Mouse (Mus musculus) liver, embryonic 14.5 days (tissue): ENCODE results near the gene Cox8b. TPM values are rescaled to one million over a fixed set of nuclear protein-coding genes. Genes with fewer than 3 reads are reported as not detected.

Experiments used
- ATAC-seq: fragments of 200-750 bp; cut with Nextera tagmentation; 2 replicates; pipeline ENCODE4 v1.8.0; 2017; ENCODE audit warnings: moderate number of reproducible peaks, mild to moderate bottlenecking, moderate library complexity; ENCODE audit not compliant: insufficient read depth
- DNase-seq, 3 experiments: peaks; one replicate each; pipeline ENCODE4 v3.0.0-alpha.2; 2012 to 2013; ENCODE audit warnings: low read depth in 3 of 3, low spot score in 3 of 3
- H3K27ac ChIP-seq: fragments of 300-500 bp; sonication (generic); 2 replicates; pipeline ENCODE4 v1.5.1; 2014; ENCODE audit warnings: moderate library complexity, mild to moderate bottlenecking, control low read depth, inconsistent platforms
- H3K27me3 ChIP-seq: fragments of 300-500 bp; sonication (generic); 2 replicates; pipeline ENCODE4 v1.6.1; 2014; ENCODE audit warnings: mild to moderate bottlenecking, low read length, moderate library complexity; ENCODE audit not compliant: control insufficient read depth, insufficient read depth
- H3K36me3 ChIP-seq: fragments of 300-500 bp; sonication (generic); replicated peaks from 2 replicates; pipeline ENCODE4 v1.6.1; 2014; ENCODE audit warnings: low read depth; ENCODE audit not compliant: control insufficient read depth, insufficient read depth
- H3K4me1 ChIP-seq, 2 experiments: fragments of 200-500 bp in 1 of 2; fragments of 300-500 bp in 1 of 2; sonication (generic) in 1 of 2; replicated peaks; 2 replicates each; pipeline ENCODE4 v1.6.1; 2012 to 2014; ENCODE audit warnings: antibody characterized with exemption in 1 of 2, inconsistent platforms in 1 of 2, low read length in 1 of 2; ENCODE audit not compliant: control insufficient read depth in 2 of 2, insufficient read depth in 2 of 2
- H3K4me2 ChIP-seq: fragments of 300-500 bp; sonication (generic); 2 replicates; pipeline ENCODE4 v1.6.1; 2014; ENCODE audit warnings: low read depth, mild to moderate bottlenecking, control low read depth, moderate library complexity
- H3K4me3 ChIP-seq, 2 experiments: fragments of 200-500 bp in 1 of 2; fragments of 300-500 bp in 1 of 2; sonication (generic) in 1 of 2; 2 replicates each; pipeline ENCODE4 v1.5.1; 2012 to 2014; ENCODE audit warnings: low read depth in 2 of 2, low read length in 2 of 2, mild to moderate bottlenecking in 2 of 2, control low read depth in 1 of 2, inconsistent platforms in 1 of 2, moderate library complexity in 1 of 2; ENCODE audit not compliant: insufficient read depth in 1 of 2
- H3K9ac ChIP-seq: fragments of 300-500 bp; sonication (generic); replicated peaks from 2 replicates; pipeline ENCODE4 v1.6.1; 2014; ENCODE audit warnings: mild to moderate bottlenecking, control low read depth, moderate library complexity
- H3K9me3 ChIP-seq: fragments of 300-500 bp; sonication (generic); 2 replicates; pipeline ENCODE4 v1.6.1; 2016; ENCODE audit warnings: low read length, mixed read lengths; ENCODE audit not compliant: control insufficient read depth
- CTCF ChIP-seq: IDR thresholded peaks from 2 replicates; pipeline ENCODE4 v1.5.1; 2016; ENCODE audit warnings: antibody characterized with exemption, low read depth, control low read depth
- EP300 ChIP-seq: IDR thresholded peaks from 2 replicates; pipeline ENCODE4 v1.6.1; 2016; ENCODE audit warnings: antibody characterized with exemption, low read depth
- WGBS: fragments of 180-500 bp; shearing (Covaris S2); extraction: QIAGEN DNeasy Blood & Tissue Kit; methylation state at CpG from one replicate; pipeline ENCODE4 v1.1.7; 2014; ENCODE audit not compliant: insufficient replicate concordance; 5-methylcytosine and 5-hydroxymethylcytosine counted together
- polyA plus RNA-seq, 2 experiments: library from polyadenylated mRNA; depleted of rRNA in 1 of 2; stranded (reverse) in 1 of 2; unstranded in 1 of 2; fragments of >200 nt; fragmentation: Nextera tagmentation in 1 of 2; extraction: Ambion mirVana in 1 of 2; gene quantifications; 2 replicates each; pipeline versions ENCODE4 v1.2.1 to v1.2.3; 2012 to 2014

The Cox8b gene
- polyA plus RNA-seq, 2 experiments, result not detected

- Histone ChIP-seq H3K9me3 (no peaks in the 10 kb centered on the region), H3K4me3 (peak overlapping the region; percentile 83 to 93), H3K27me3 (no peaks in the 10 kb centered on the region), H3K27ac (peak overlapping the region; percentile 91), H3K4me1 (peaks cover 11 to 17% of the 10 kb centered on the region in 2 experiments), H3K36me3 (peaks cover 27% of the 10 kb centered on the region), H3K9ac (peak overlapping the region; percentile 85), H3K4me2 (peak overlapping the region; percentile 86)
- no peak for ATAC-seq
- DNase-seq, result no peak
- 61% methylated on average over 9 of the region's 9 CpGs for WGBS
- TF ChIP-seq EP300 (no peak), CTCF (no peak)
These were observed 45.1 kb downstream of the Cox8b start for GRCm38 (mm10) chr7:140855181-140855580.

GRCm38 (mm10) chr7:140854483-140854882 lies 45.8 kb downstream of the Cox8b start:
- TF ChIP-seq EP300 (no peak), CTCF (no peak)
- H3K27me3 ChIP-seq, result no peaks in the 10 kb centered on the region
- H3K4me1 ChIP-seq, result peaks cover 11 to 17% of the 10 kb centered on the region in 2 experiments
- H3K36me3 ChIP-seq, result peaks cover 27% of the 10 kb centered on the region
- H3K4me3 ChIP-seq, result no peak overlapping the region
- ATAC-seq, result no peak
- no peak overlapping the region for H3K27ac ChIP-seq
- no peak overlapping the region for H3K9ac ChIP-seq
- no peaks in the 10 kb centered on the region for H3K9me3 ChIP-seq
- no peak for DNase-seq
- WGBS, result 88% methylated on average over 18 of the region's 18 CpGs
- peak overlapping the region; percentile 86 for H3K4me2 ChIP-seq

- TF ChIP-seq CTCF (no peak), EP300 (no peak)
- no peak overlapping the region for H3K27ac ChIP-seq
- WGBS, result 72% methylated on average over 9 of the region's 9 CpGs
These were observed 46.9 kb downstream of the Cox8b start for GRCm38 (mm10) chr7:140853386-140853785.

GRCm38 (mm10) chr7:140851916-140852315 lies 48.3 kb downstream of the Cox8b start:
- no peak overlapping the region for H3K27ac ChIP-seq
- WGBS, result 88% methylated on average over 4 of the region's 4 CpGs
- peaks cover 3 to 8% of the 10 kb centered on the region in 2 experiments; a peak in 3 of 4 replicates for H3K4me1 ChIP-seq
- ATAC-seq (no peak), DNase-seq (no peak)
- no peak overlapping the region for H3K4me3 ChIP-seq
- TF ChIP-seq CTCF (no peak), EP300 (no peak)
- H3K36me3 ChIP-seq, result peaks cover 27% of the 10 kb centered on the region
- no peak overlapping the region for H3K9ac ChIP-seq
- no peak overlapping the region for H3K4me2 ChIP-seq
- H3K9me3 ChIP-seq, result no peaks in the 10 kb centered on the region
- no peaks in the 10 kb centered on the region for H3K27me3 ChIP-seq

More at GRCm38 (mm10) chr7:140853386-140853785, 46.9 kb downstream of the Cox8b start:
- Histone ChIP-seq H3K9ac (no peak overlapping the region), H3K36me3 (peaks cover 27% of the 10 kb centered on the region), H3K4me3 (no peak overlapping the region), H3K9me3 (no peaks in the 10 kb centered on the region), H3K4me1 (peaks cover 10 to 15% of the 10 kb centered on the region in 2 experiments), H3K4me2 (no peak overlapping the region), H3K27me3 (no peaks in the 10 kb centered on the region)
- ATAC-seq (no peak), DNase-seq (no peak)

Other genes starting within 250 kb of the Cox8b start
- gene Olfr539, start 240.5 kb downstream of the Cox8b start, polyA plus RNA-seq (2012; rRNA removed), result not detected in 2 replicates
- not detected in 2 replicates for gene Olfr539, start 240.5 kb downstream of the Cox8b start, polyA plus RNA-seq (2014; fragmentation: Nextera tagmentation; extraction: Ambion mirVana)
- not detected in 2 replicates for gene Olfr45, start 218.5 kb downstream of the Cox8b start, polyA plus RNA-seq (2012; rRNA removed)
- gene Olfr45, start 218.5 kb downstream of the Cox8b start, polyA plus RNA-seq (2014; fragmentation: Nextera tagmentation; extraction: Ambion mirVana), result not detected in 2 replicates
- gene Olfr541, start 203.2 kb downstream of the Cox8b start, polyA plus RNA-seq (2012; rRNA removed), result not detected in 2 replicates
- not detected in 2 replicates for gene Olfr541, start 203.2 kb downstream of the Cox8b start, polyA plus RNA-seq (2014; fragmentation: Nextera tagmentation; extraction: Ambion mirVana)
- 0.07 and 0.14 TPM in 2 replicates for gene Cyp2e1, start 136.7 kb downstream of the Cox8b start, polyA plus RNA-seq (2012; rRNA removed)
- 0.17 and 0.18 TPM in 2 replicates for gene Cyp2e1, start 136.7 kb downstream of the Cox8b start, polyA plus RNA-seq (2014; fragmentation: Nextera tagmentation; extraction: Ambion mirVana)
- 0.08 and 0.09 TPM in 2 replicates for gene Syce1, start 112.6 kb downstream of the Cox8b start, polyA plus RNA-seq (2012; rRNA removed)
- gene Syce1, start 112.6 kb downstream of the Cox8b start, polyA plus RNA-seq (2014; fragmentation: Nextera tagmentation; extraction: Ambion mirVana), result not detected in 2 replicates
- 0.06 and 0.10 TPM in 2 replicates for gene Zfp941, start 78.3 kb downstream of the Cox8b start, polyA plus RNA-seq (2012; rRNA removed)
- 0.10 and 0.25 TPM in 2 replicates for gene Zfp941, start 78.3 kb downstream of the Cox8b start, polyA plus RNA-seq (2014; fragmentation: Nextera tagmentation; extraction: Ambion mirVana)
- 8.3 and 9.1 TPM in 2 replicates for gene Urah, start 65.4 kb downstream of the Cox8b start, polyA plus RNA-seq (2012; rRNA removed)
- 19.3 and 22.8 TPM in 2 replicates for gene Urah, start 65.4 kb downstream of the Cox8b start, polyA plus RNA-seq (2014; fragmentation: Nextera tagmentation; extraction: Ambion mirVana)
- gene Scgb1c1, start 54.9 kb downstream of the Cox8b start, polyA plus RNA-seq (2012; rRNA removed), result not detected in 2 replicates
- gene Scgb1c1, start 54.9 kb downstream of the Cox8b start, polyA plus RNA-seq (2014; fragmentation: Nextera tagmentation; extraction: Ambion mirVana), result not detected in 2 replicates
- not detected in 2 replicates for gene Odf3, start 52.6 kb downstream of the Cox8b start, polyA plus RNA-seq (2012; rRNA removed)
- not detected in 2 replicates for gene Odf3, start 52.6 kb downstream of the Cox8b start, polyA plus RNA-seq (2014; fragmentation: Nextera tagmentation; extraction: Ambion mirVana)
- not detected in 2 replicates for gene Gm45785, start 44.1 kb downstream of the Cox8b start, polyA plus RNA-seq (2012; rRNA removed)
- not detected in 2 replicates for gene Gm45785, start 44.1 kb downstream of the Cox8b start, polyA plus RNA-seq (2014; fragmentation: Nextera tagmentation; extraction: Ambion mirVana)
- 14.4 and 17.9 TPM in 2 replicates for gene Ric8a, start 43.5 kb downstream of the Cox8b start, polyA plus RNA-seq (2012; rRNA removed)
- gene Ric8a, start 43.5 kb downstream of the Cox8b start, polyA plus RNA-seq (2014; fragmentation: Nextera tagmentation; extraction: Ambion mirVana), result 19.1 and 19.7 TPM in 2 replicates
- 8.3 and 11.6 TPM in 2 replicates for gene Bet1l, start 42.9 kb downstream of the Cox8b start, polyA plus RNA-seq (2012; rRNA removed)
- 20.6 and 21.1 TPM in 2 replicates for gene Bet1l, start 42.9 kb downstream of the Cox8b start, polyA plus RNA-seq (2014; fragmentation: Nextera tagmentation; extraction: Ambion mirVana)
- 39.8 and 50.8 TPM in 2 replicates for gene Psmd13, start 18.5 kb downstream of the Cox8b start, polyA plus RNA-seq (2012; rRNA removed)
- 90.5 and 92.6 TPM in 2 replicates for gene Psmd13, start 18.5 kb downstream of the Cox8b start, polyA plus RNA-seq (2014; fragmentation: Nextera tagmentation; extraction: Ambion mirVana)
- 13.7 and 14.0 TPM in 2 replicates for gene Sirt3, start 18.1 kb downstream of the Cox8b start, polyA plus RNA-seq (2012; rRNA removed)
- gene Sirt3, start 18.1 kb downstream of the Cox8b start, polyA plus RNA-seq (2014; fragmentation: Nextera tagmentation; extraction: Ambion mirVana), result 14.4 and 14.7 TPM in 2 replicates
- 6.3 and 6.5 TPM in 2 replicates for gene Nlrp6, start 20.5 kb upstream of the Cox8b start, polyA plus RNA-seq (2012; rRNA removed)
- 2.6 and 3.2 TPM in 2 replicates for gene Nlrp6, start 20.5 kb upstream of the Cox8b start, polyA plus RNA-seq (2014; fragmentation: Nextera tagmentation; extraction: Ambion mirVana)
- 7.2 TPM in 2 replicates for gene Pgghg, start 40.9 kb upstream of the Cox8b start, polyA plus RNA-seq (2012; rRNA removed)
- 4.5 and 4.9 TPM in 2 replicates for gene Pgghg, start 40.9 kb upstream of the Cox8b start, polyA plus RNA-seq (2014; fragmentation: Nextera tagmentation; extraction: Ambion mirVana)
- gene Ifitm5, start 49.8 kb upstream of the Cox8b start, polyA plus RNA-seq (2012; rRNA removed), result 0.17 and 0.33 TPM in 2 replicates
- gene Ifitm5, start 49.8 kb upstream of the Cox8b start, polyA plus RNA-seq (2014; fragmentation: Nextera tagmentation; extraction: Ambion mirVana), result 0.30 and 0.32 TPM in 2 replicates
- gene Gm45717, start 55.5 kb upstream of the Cox8b start, polyA plus RNA-seq (2012; rRNA removed), result not detected in 2 replicates
- not detected in 2 replicates for gene Gm45717, start 55.5 kb upstream of the Cox8b start, polyA plus RNA-seq (2014; fragmentation: Nextera tagmentation; extraction: Ambion mirVana)
- gene Ifitm2, start 55.5 kb upstream of the Cox8b start, polyA plus RNA-seq (2012; rRNA removed), result 217 and 258 TPM in 2 replicates
- gene Ifitm2, start 55.5 kb upstream of the Cox8b start, polyA plus RNA-seq (2014; fragmentation: Nextera tagmentation; extraction: Ambion mirVana), result 405 and 432 TPM in 2 replicates
- gene Ifitm1, start 66.8 kb upstream of the Cox8b start, polyA plus RNA-seq (2012; rRNA removed), result 34.2 and 35.7 TPM in 2 replicates
- gene Ifitm1, start 66.8 kb upstream of the Cox8b start, polyA plus RNA-seq (2014; fragmentation: Nextera tagmentation; extraction: Ambion mirVana), result 20.2 and 30.9 TPM in 2 replicates
- 27.8 and 30.8 TPM in 2 replicates for gene Ifitm3, start 110.3 kb upstream of the Cox8b start, polyA plus RNA-seq (2012; rRNA removed)
- 61.5 and 73.5 TPM in 2 replicates for gene Ifitm3, start 110.3 kb upstream of the Cox8b start, polyA plus RNA-seq (2014; fragmentation: Nextera tagmentation; extraction: Ambion mirVana)
- gene Ifitm6, start 117.5 kb upstream of the Cox8b start, polyA plus RNA-seq (2012; rRNA removed), result 8.3 and 9.2 TPM in 2 replicates
- gene Ifitm6, start 117.5 kb upstream of the Cox8b start, polyA plus RNA-seq (2014; fragmentation: Nextera tagmentation; extraction: Ambion mirVana), result 6.0 and 9.6 TPM in 2 replicates
- not detected in 2 replicates for gene Gm17387, start 128.7 kb upstream of the Cox8b start, polyA plus RNA-seq (2012; rRNA removed)
- gene Gm17387, start 128.7 kb upstream of the Cox8b start, polyA plus RNA-seq (2014; fragmentation: Nextera tagmentation; extraction: Ambion mirVana), result not detected in 2 replicates
- gene B4galnt4, start 160.7 kb upstream of the Cox8b start, polyA plus RNA-seq (2012; rRNA removed), result 0.64 and 0.84 TPM in 2 replicates
- gene B4galnt4, start 160.7 kb upstream of the Cox8b start, polyA plus RNA-seq (2014; fragmentation: Nextera tagmentation; extraction: Ambion mirVana), result 0.39 and 0.68 TPM in 2 replicates
- 0.33 and 0.51 TPM in 2 replicates for gene Pkp3, start 177.8 kb upstream of the Cox8b start, polyA plus RNA-seq (2012; rRNA removed)
- gene Pkp3, start 177.8 kb upstream of the Cox8b start, polyA plus RNA-seq (2014; fragmentation: Nextera tagmentation; extraction: Ambion mirVana), result 0.36 and 0.80 TPM in 2 replicates
- 9.8 and 10.8 TPM in 2 replicates for gene Sigirr, start 200.1 kb upstream of the Cox8b start, polyA plus RNA-seq (2012; rRNA removed)
- gene Sigirr, start 200.1 kb upstream of the Cox8b start, polyA plus RNA-seq (2014; fragmentation: Nextera tagmentation; extraction: Ambion mirVana), result 16.0 and 18.4 TPM in 2 replicates
- gene Ano9, start 217.4 kb upstream of the Cox8b start, polyA plus RNA-seq (2012; rRNA removed), result 0.30 and 0.53 TPM in 2 replicates
- gene Ano9, start 217.4 kb upstream of the Cox8b start, polyA plus RNA-seq (2014; fragmentation: Nextera tagmentation; extraction: Ambion mirVana), result 0.24 and 0.27 TPM in 2 replicates
- gene Ptdss2, start 221.9 kb upstream of the Cox8b start, polyA plus RNA-seq (2012; rRNA removed), result 72.2 and 72.8 TPM in 2 replicates
- gene Ptdss2, start 221.9 kb upstream of the Cox8b start, polyA plus RNA-seq (2014; fragmentation: Nextera tagmentation; extraction: Ambion mirVana), result 111 and 130 TPM in 2 replicates